Mouse (Mus musculus) liver, embryonic 11.5 days (tissue): ENCODE measurements around the gene Gm12166. TPM values are rescaled to one million over a fixed set of nuclear protein-coding genes. Genes with fewer than 3 reads are reported as not detected.
A peak's percentile ranks its signal among the peaks of the same experiment; 100 is the strongest.

Experiments
- ATAC-seq: fragments of 200-750 bp; cut with Nextera tagmentation; replicated peaks from 2 replicates; pipeline ENCODE4 v1.8.0; 2017; ENCODE audit warnings: moderate number of reproducible peaks, mild to moderate bottlenecking, moderate TSS enrichment, moderate library complexity; ENCODE audit not compliant: low FRiP score
- DNase-seq: peaks from one replicate; pipeline ENCODE4 v3.0.0-alpha.2; 2017; ENCODE audit warnings: low spot score
- H3K27ac ChIP-seq: fragments of 300-500 bp; sonication (generic); 2 replicates; pipeline ENCODE4 v1.5.1; 2014; ENCODE audit warnings: mild to moderate bottlenecking, low read depth, low read length, control low read depth
- H3K27me3 ChIP-seq: fragments of 300-500 bp; sonication (generic); replicated peaks from 2 replicates; pipeline ENCODE4 v1.6.1; 2014; ENCODE audit warnings: low read length, mixed read lengths; ENCODE audit not compliant: control insufficient read depth, insufficient read depth
- H3K36me3 ChIP-seq: fragments of 300-500 bp; sonication (generic); 2 replicates; pipeline ENCODE4 v1.6.1; 2014; ENCODE audit warnings: mild to moderate bottlenecking, low read length, moderate library complexity, mixed read lengths; ENCODE audit not compliant: control insufficient read depth, insufficient read depth
- H3K4me1 ChIP-seq: fragments of 300-500 bp; sonication (generic); replicated peaks from 2 replicates; pipeline ENCODE4 v1.6.1; 2014; ENCODE audit warnings: low read length, mixed read lengths; ENCODE audit not compliant: control insufficient read depth, insufficient read depth
- H3K4me2 ChIP-seq: fragments of 300-500 bp; sonication (generic); 2 replicates; pipeline ENCODE4 v1.6.1; 2014; ENCODE audit warnings: mild to moderate bottlenecking, control low read depth, moderate library complexity
- H3K4me3 ChIP-seq: fragments of 300-500 bp; sonication (generic); 2 replicates; pipeline ENCODE4 v1.5.1; 2014; ENCODE audit warnings: low read depth, low read length, control low read depth
- H3K9ac ChIP-seq: fragments of 300-500 bp; sonication (generic); 2 replicates; pipeline ENCODE4 v1.6.1; 2014; ENCODE audit warnings: low read depth, low read length, control low read depth
- H3K9me3 ChIP-seq: fragments of 300-500 bp; sonication (generic); 2 replicates; pipeline ENCODE4 v1.6.1; 2016; ENCODE audit warnings: low read length, inconsistent platforms, mixed read lengths; ENCODE audit not compliant: control insufficient read depth
- WGBS: fragments of 180-500 bp; shearing (Covaris S2); extraction: QIAGEN DNeasy Blood & Tissue Kit; methylation state at CpG from one replicate; pipeline ENCODE4 v1.1.7; 2014; 5-methylcytosine and 5-hydroxymethylcytosine counted together
- polyA plus RNA-seq: library from polyadenylated mRNA; unstranded; fragments of >200 nt; fragmentation: Nextera tagmentation; extraction: Ambion mirVana; gene quantifications from 2 replicates; pipeline ENCODE4 v1.2.1, GENCODE M21; 2014

Gene Gm12166
- polyA plus RNA-seq, 1 experiment from 2014 or later: 5.5 TPM

- 72% methylated on average over 15 of the region's 15 CpGs for WGBS
- H3K27ac ChIP-seq: no peak overlapping the region
- no peaks in the 10 kb centered on the region for H3K36me3 ChIP-seq
- H3K4me3 ChIP-seq: no peak overlapping the region
- H3K9me3 ChIP-seq: no peaks in the 10 kb centered on the region
- no peak for DNase-seq
- H3K4me1 ChIP-seq: no peaks in the 10 kb centered on the region
- ATAC-seq: no peak
- H3K4me2 ChIP-seq: peak overlapping the region; percentile 4; the same call in 1 of the 2 replicates
- H3K27me3 ChIP-seq: no peaks in the 10 kb centered on the region
- no peak overlapping the region for H3K9ac ChIP-seq
Measured at GRCm38 (mm10) chr11:46038901-46039300, 13.2 kb downstream of the Gm12166 start.

- DNase-seq: no peak
- no peaks in the 10 kb centered on the region for H3K36me3 ChIP-seq
- H3K9ac ChIP-seq: no peak overlapping the region
- H3K9me3 ChIP-seq: no peaks in the 10 kb centered on the region
- 0 out of 2 replicates have a peak, but pooled peaks have one; percentile 39 for ATAC-seq
- H3K27ac ChIP-seq: no peak overlapping the region
- no peak overlapping the region for H3K4me3 ChIP-seq
- 83% methylated on average over 10 of the region's 10 CpGs for WGBS
- H3K27me3 ChIP-seq: no peaks in the 10 kb centered on the region
- no peaks in the 10 kb centered on the region for H3K4me1 ChIP-seq
- H3K4me2 ChIP-seq: no peak overlapping the region
Measured at GRCm38 (mm10) chr11:46036374-46036773, 15.7 kb downstream of the Gm12166 start.

GRCm38 (mm10) chr11:46032956-46033355 is 19.2 kb downstream of the Gm12166 start:
- H3K9me3 ChIP-seq: no peaks in the 10 kb centered on the region
- no peak for ATAC-seq
- no peak for DNase-seq

GRCm38 (mm10) chr11:46031470-46031869 is 20.7 kb downstream of the Gm12166 start:
- no peaks in the 10 kb centered on the region for H3K27me3 ChIP-seq
- H3K36me3 ChIP-seq: no peaks in the 10 kb centered on the region
- no peak for ATAC-seq
- no peak overlapping the region for H3K9ac ChIP-seq
- no peaks in the 10 kb centered on the region for H3K9me3 ChIP-seq
- no peak overlapping the region for H3K27ac ChIP-seq
- no peak overlapping the region for H3K4me2 ChIP-seq
- DNase-seq: no peak
- WGBS: 52% methylated on average over 3 of the region's 3 CpGs
- no peaks in the 10 kb centered on the region for H3K4me1 ChIP-seq
- no peak overlapping the region for H3K4me3 ChIP-seq

More at GRCm38 (mm10) chr11:46032956-46033355, 19.2 kb downstream of the Gm12166 start:
- Histone ChIP-seq H3K36me3 (no peaks in the 10 kb centered on the region), H3K9ac (no peak overlapping the region), H3K4me1 (no peaks in the 10 kb centered on the region), H3K4me3 (no peak overlapping the region), H3K27ac (no peak overlapping the region), H3K27me3 (no peaks in the 10 kb centered on the region), H3K4me2 (no peak overlapping the region)
- 79% methylated on average over 7 of the region's 7 CpGs for WGBS

GRCm38 (mm10) chr11:46030026-46030425 is 22.1 kb downstream of the Gm12166 start:
- Histone ChIP-seq H3K4me1 (no peaks in the 10 kb centered on the region), H3K4me3 (no peak overlapping the region), H3K4me2 (no peak overlapping the region), H3K27me3 (no peaks in the 10 kb centered on the region), H3K9ac (no peak overlapping the region), H3K9me3 (no peaks in the 10 kb centered on the region), H3K27ac (no peak overlapping the region), H3K36me3 (no peaks in the 10 kb centered on the region)
- WGBS: 73% methylated on average over 2 of the region's 2 CpGs
- ATAC-seq: no peak
- no peak for DNase-seq

GRCm38 (mm10) chr11:46029485-46029884 is 22.6 kb downstream of the Gm12166 start:
- Histone ChIP-seq H3K4me3 (no peak overlapping the region), H3K4me2 (no peak overlapping the region), H3K9me3 (no peaks in the 10 kb centered on the region), H3K4me1 (no peaks in the 10 kb centered on the region), H3K27ac (no peak overlapping the region), H3K27me3 (no peaks in the 10 kb centered on the region), H3K36me3 (no peaks in the 10 kb centered on the region), H3K9ac (no peak overlapping the region)
- no peak for ATAC-seq
- peak; percentile 8 for DNase-seq
- WGBS: 81% methylated on average over 2 of the region's 2 CpGs

GRCm38 (mm10) chr11:46027952-46028814 is 23.9 kb downstream of the Gm12166 start:
- Histone ChIP-seq H3K4me1 (no peaks in the 10 kb centered on the region), H3K9me3 (no peaks in the 10 kb centered on the region), H3K4me2 (no peak overlapping the region), H3K27ac (no peak overlapping the region), H3K36me3 (no peaks in the 10 kb centered on the region), H3K4me3 (no peak overlapping the region), H3K9ac (no peak overlapping the region), H3K27me3 (no peaks in the 10 kb centered on the region)
- DNase-seq (peak; percentile 29), ATAC-seq (no peak)
- 73% methylated on average over 6 of the region's 6 CpGs for WGBS

GRCm38 (mm10) chr11:46025962-46026392 is 26.1 kb downstream of the Gm12166 start:
- Histone ChIP-seq H3K9me3 (no peaks in the 10 kb centered on the region), H3K36me3 (no peaks in the 10 kb centered on the region), H3K9ac (no peak overlapping the region), H3K4me1 (no peaks in the 10 kb centered on the region), H3K4me2 (no peak overlapping the region), H3K27ac (no peak overlapping the region), H3K4me3 (no peak overlapping the region), H3K27me3 (no peaks in the 10 kb centered on the region)
- 63% methylated on average over 7 of the region's 7 CpGs for WGBS
- ATAC-seq (no peak), DNase-seq (peak; percentile 28)

GRCm38 (mm10) chr11:46022983-46023382 is 29.1 kb downstream of the Gm12166 start:
- DNase-seq (peak; percentile 10), ATAC-seq (no peak)
- Histone ChIP-seq H3K9ac (no peak overlapping the region), H3K36me3 (no peaks in the 10 kb centered on the region), H3K4me2 (no peak overlapping the region), H3K9me3 (no peaks in the 10 kb centered on the region), H3K27me3 (no peaks in the 10 kb centered on the region), H3K27ac (no peak overlapping the region), H3K4me1 (no peaks in the 10 kb centered on the region), H3K4me3 (no peak overlapping the region)
- WGBS: 58% methylated on average over 6 of the region's 6 CpGs
